Mouse (Mus musculus) cortical plate, adult 2 months (tissue): ENCODE measurements at regions not wholly inside any gene's neighbourhood (a gene's known extent, or its start where the extent isn't known, plus 50 kb on each side); places are given as distances from the start of the nearest gene placed in this dataset.

Experiments used
- CTCF ChIP-seq: fragments of 200-500 bp; IDR thresholded peaks from 2 replicates; pipeline ENCODE4 v1.5.1; 2011; ENCODE audit warnings: mild to moderate bottlenecking, control low read depth, low read length; ENCODE audit not compliant: insufficient read depth; ENCODE audit errors: extremely low read depth
- POLR2A ChIP-seq: fragments of 200-500 bp; IDR thresholded peaks from 2 replicates; pipeline ENCODE4 v1.6.1; 2011; ENCODE audit warnings: mild to moderate bottlenecking, low read length, control low read depth; ENCODE audit not compliant: insufficient read depth; ENCODE audit errors: extremely low read depth

DNA sequence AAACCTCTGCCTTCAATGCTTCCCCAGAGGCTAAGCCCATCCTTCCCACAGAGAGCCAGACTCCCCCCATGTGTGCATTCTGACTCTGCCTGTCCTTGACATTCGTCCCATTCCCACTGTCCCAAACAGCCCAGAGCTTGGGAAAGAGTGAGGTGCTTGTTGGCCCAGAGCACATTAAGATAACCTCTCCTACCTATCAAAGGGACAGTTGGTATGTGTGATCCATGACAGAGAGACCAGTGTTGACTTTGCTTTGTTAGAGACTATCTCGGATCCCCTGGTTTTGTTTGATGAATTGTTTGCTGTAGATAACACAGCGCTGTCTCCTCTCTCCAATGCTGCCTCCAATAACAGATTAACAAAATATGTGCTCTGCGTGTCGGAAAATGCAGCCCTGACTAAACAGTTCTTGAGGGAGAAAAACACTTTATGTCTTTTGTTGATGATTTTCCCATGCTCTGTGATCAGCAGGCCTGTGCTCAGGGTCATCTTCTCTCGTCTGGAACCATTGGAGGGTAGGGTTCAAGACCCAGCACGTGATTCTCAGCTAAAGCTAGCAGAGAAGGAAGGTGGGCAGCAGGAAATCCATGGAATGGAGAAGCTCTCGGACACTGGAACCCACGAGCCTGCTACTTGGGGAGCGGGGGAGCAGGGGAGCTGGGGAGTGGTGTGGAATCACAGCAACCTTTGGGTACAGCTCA, 217.2 kb upstream of the Clint1 start:
- TF ChIP-seq CTCF (no peak), POLR2A (no peak)
